18 mouse cellular contexts compared by ENCODE assay signal in genomic region chr13:83099908-83100307, GRCm38 (mm10).
"Had no signal": no experiment of that assay in that cellular context is flagged by ENCODE, and none has a peak within 500 bp of the region (broad histone marks: within the 10 kb centered on the region; RNA-seq: fewer than 3 reads in every experiment).

No protein-coding gene starts in this region.

- DNase-seq: lung, adult 18-20 months; lung, embryonic 14.5 days; lung, postnatal 10 days; lung, postnatal 4 days; midbrain, embryonic 14.5 days; retina, postnatal 1 day; right cerebral cortex, postnatal 25 days; right cerebral cortex, postnatal 4 days; spleen, adult 18-20 months; thymus, adult 2 months; thymus, postnatal 25 days; thymus, postnatal 4 days had no signal

- H3K27me3 ChIP-seq: midbrain, embryonic 12.5 days; neural tube, embryonic 13.5 days; neural tube, embryonic 15.5 days had no signal

- H3K4me3 ChIP-seq: midbrain, embryonic 10.5 days; midbrain, embryonic 12.5 days; myocyte; neural tube, embryonic 13.5 days; neural tube, embryonic 15.5 days had no signal

- H3K4me1 ChIP-seq: midbrain, embryonic 10.5 days; midbrain, embryonic 12.5 days; neural tube, embryonic 13.5 days; neural tube, embryonic 15.5 days had no signal

- ATAC-seq: midbrain, embryonic 16.5 days had no signal

- H3K27ac ChIP-seq: midbrain, embryonic 10.5 days; midbrain, embryonic 12.5 days; neural tube, embryonic 13.5 days; neural tube, embryonic 15.5 days had no signal

- H3K9me3 ChIP-seq: midbrain, embryonic 10.5 days; midbrain, embryonic 12.5 days; neural tube, embryonic 13.5 days; neural tube, embryonic 15.5 days had no signal

- H3K36me3 ChIP-seq: midbrain, embryonic 10.5 days; midbrain, embryonic 12.5 days; neural tube, embryonic 13.5 days; neural tube, embryonic 15.5 days had no signal
